In the genomic region with DNA sequence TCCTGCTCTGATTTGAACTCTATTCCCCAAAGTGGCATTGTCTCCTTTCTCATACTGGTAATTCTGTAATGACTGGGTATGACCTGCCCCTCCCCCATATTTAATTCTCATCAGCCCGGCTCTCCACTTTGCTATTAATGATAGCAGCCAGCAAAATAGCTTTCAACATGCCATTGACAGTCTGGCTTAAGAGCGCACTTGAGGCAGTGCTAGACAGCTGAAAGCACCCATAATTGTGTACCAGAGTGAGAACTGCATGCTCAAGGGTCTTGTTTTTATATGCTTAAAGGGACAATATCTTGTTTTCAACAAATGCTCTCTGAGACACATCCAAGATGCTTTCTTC, we compare ENCODE assay signal across 10 mouse cellular contexts. TPM values are rescaled to one million over a fixed set of nuclear protein-coding genes. Genes with fewer than 3 reads are reported as not detected.
DNase-seq lines count a peak whose midpoint lies in the region; ATAC-seq and TF ChIP-seq lines count a peak whose summit lies in the region.
"Had no signal": no experiment of that assay in that cellular context is flagged by ENCODE, and none has a peak within 500 bp of the region (broad histone marks: within the 10 kb centered on the region; RNA-seq: fewer than 3 reads in every experiment).

No protein-coding gene starts in this region.

- H3K27ac ChIP-seq in intestine, postnatal 0 days (ENCODE audit: low read depth, low read length) = peak overlapping the region; percentile 64; the same call in 1 of the 2 replicates
- no peak overlapping the region for H3K27ac ChIP-seq in intestine, embryonic 15.5 days
- no peak overlapping the region for H3K27ac ChIP-seq in embryonic facial prominence, embryonic 13.5 days
- peak overlapping the region; percentile 57 for H3K27ac ChIP-seq in forebrain, embryonic 15.5 days (replicated peaks)
- no peak overlapping the region for H3K27ac ChIP-seq in midbrain, embryonic 15.5 days

- ATAC-seq in intestine, postnatal 0 days = no peak
- ATAC-seq in intestine, embryonic 15.5 days = no peak
- no peak for ATAC-seq in embryonic facial prominence, embryonic 13.5 days (ENCODE audit: insufficient number of reproducible peaks, insufficient read depth, low FRiP score, low TSS enrichment, low read depth)
- ATAC-seq in forebrain, embryonic 15.5 days (replicated peaks) = peak; percentile 62
- no peak for ATAC-seq in midbrain, embryonic 15.5 days (replicated peaks)

- no peaks in the 10 kb centered on the region for H3K9me3 ChIP-seq in intestine, postnatal 0 days (ENCODE audit: control insufficient read depth)
- H3K9me3 ChIP-seq in intestine, embryonic 15.5 days = no peaks in the 10 kb centered on the region
- H3K9me3 ChIP-seq in embryonic facial prominence, embryonic 13.5 days = no peaks in the 10 kb centered on the region
- no peaks in the 10 kb centered on the region for H3K9me3 ChIP-seq in forebrain, embryonic 15.5 days
- no peaks in the 10 kb centered on the region for H3K9me3 ChIP-seq in midbrain, embryonic 15.5 days

- TF ChIP-seq CTCF in intestine, postnatal 0 days (IDR thresholded peaks at IDR 0.05; ENCODE audit: low read depth) = no peak

- no peaks in the 10 kb centered on the region for H3K27me3 ChIP-seq in intestine, postnatal 0 days (replicated peaks; ENCODE audit: control insufficient read depth, insufficient read depth, low read length)
- no peaks in the 10 kb centered on the region for H3K27me3 ChIP-seq in intestine, embryonic 15.5 days (replicated peaks)
- H3K27me3 ChIP-seq in embryonic facial prominence, embryonic 13.5 days = no peaks in the 10 kb centered on the region
- no peaks in the 10 kb centered on the region for H3K27me3 ChIP-seq in forebrain, embryonic 15.5 days
- no peaks in the 10 kb centered on the region for H3K27me3 ChIP-seq in midbrain, embryonic 15.5 days (replicated peaks)

- H3K36me3 ChIP-seq in intestine, postnatal 0 days (ENCODE audit: control insufficient read depth, insufficient read depth) = peaks cover 51% of the 10 kb centered on the region; the same call in 1 of the 2 replicates
- peaks cover 3% of the 10 kb centered on the region; the same call in 1 of the 2 replicates for H3K36me3 ChIP-seq in intestine, embryonic 15.5 days
- H3K36me3 ChIP-seq in embryonic facial prominence, embryonic 13.5 days = peaks cover 64% of the 10 kb centered on the region
- H3K36me3 ChIP-seq in forebrain, embryonic 15.5 days = no peaks in the 10 kb centered on the region
- H3K36me3 ChIP-seq in midbrain, embryonic 15.5 days (replicated peaks) = no peaks in the 10 kb centered on the region

- peaks cover 44% of the 10 kb centered on the region for H3K4me1 ChIP-seq in intestine, postnatal 0 days (replicated peaks; ENCODE audit: control insufficient read depth, insufficient read depth, low read length)
- H3K4me1 ChIP-seq in intestine, embryonic 15.5 days (replicated peaks) = peaks cover 77% of the 10 kb centered on the region
- peaks cover 99% of the 10 kb centered on the region for H3K4me1 ChIP-seq in embryonic facial prominence, embryonic 13.5 days
- H3K4me1 ChIP-seq in forebrain, embryonic 15.5 days = peaks cover 100% of the 10 kb centered on the region
- peaks cover 98% of the 10 kb centered on the region for H3K4me1 ChIP-seq in midbrain, embryonic 15.5 days

- no peak overlapping the region for H3K9ac ChIP-seq in intestine, postnatal 0 days (ENCODE audit: low read depth, low read length)
- no peak overlapping the region for H3K9ac ChIP-seq in intestine, embryonic 15.5 days
- peak overlapping the region; percentile 11; the same call in 1 of the 2 replicates for H3K9ac ChIP-seq in embryonic facial prominence, embryonic 13.5 days
- no peak overlapping the region for H3K9ac ChIP-seq in forebrain, embryonic 15.5 days (replicated peaks)
- H3K9ac ChIP-seq in midbrain, embryonic 15.5 days = no peak overlapping the region

- no peak for DNase-seq in ovary, postnatal 14 days (ENCODE audit: low spot score)
- no peak for DNase-seq in layer of hippocampus, adult 18-20 months (ENCODE audit: low spot score in 2 of 2)
- DNase-seq: adrenal gland, postnatal 14 days; kidney, postnatal 14 days; thymus, postnatal 14 days had no signal

- H3K4me3 ChIP-seq in intestine, postnatal 0 days (ENCODE audit: low read depth, low read length) = no peak overlapping the region
- no peak overlapping the region for H3K4me3 ChIP-seq in intestine, embryonic 15.5 days (replicated peaks)
- H3K4me3 ChIP-seq in embryonic facial prominence, embryonic 13.5 days = no peak overlapping the region
- no peak overlapping the region for H3K4me3 ChIP-seq in forebrain, embryonic 15.5 days
- H3K4me3 ChIP-seq in midbrain, embryonic 15.5 days = no peak overlapping the region

- H3K4me2 ChIP-seq in intestine, postnatal 0 days (replicated peaks; ENCODE audit: low read depth) = no peak overlapping the region
- H3K4me2 ChIP-seq in intestine, embryonic 15.5 days (replicated peaks) = no peak overlapping the region
- H3K4me2 ChIP-seq in embryonic facial prominence, embryonic 13.5 days = peak overlapping the region; percentile 27; the same call in 1 of the 2 replicates
- H3K4me2 ChIP-seq in forebrain, embryonic 15.5 days (replicated peaks) = peak overlapping the region; percentile 25
- peak overlapping the region; percentile 79 for H3K4me2 ChIP-seq in midbrain, embryonic 15.5 days

- WGBS in intestine, postnatal 0 days = 69% methylated on average over 2 of the region's 2 CpGs
- 61% methylated on average over 2 of the region's 2 CpGs for WGBS in intestine, embryonic 15.5 days
- 55% methylated on average over 2 of the region's 2 CpGs for WGBS in embryonic facial prominence, embryonic 13.5 days
- WGBS in forebrain, embryonic 15.5 days = 8% methylated on average over 2 of the region's 2 CpGs
- WGBS in midbrain, embryonic 15.5 days = 14% methylated on average over 2 of the region's 2 CpGs

RNA-seq across cellular contexts. Expression of a gene that starts 8.9 kb away (rescaled TPM):
- polyA plus RNA-seq in intestine, postnatal 0 days (2015; fragmentation: Nextera tagmentation; extraction: Ambion mirVana) = 24.3 and 28.6 TPM in 2 replicates
- polyA plus RNA-seq in intestine, embryonic 15.5 days (2015; fragmentation: Nextera tagmentation; extraction: Ambion mirVana) = 18.6 and 20.3 TPM in 2 replicates
- 38.9 and 39.5 TPM in 2 replicates for polyA plus RNA-seq in embryonic facial prominence, embryonic 13.5 days (2015; fragmentation: Nextera tagmentation; extraction: Ambion mirVana)
- polyA plus RNA-seq in forebrain, embryonic 15.5 days (2015; fragmentation: Nextera tagmentation; extraction: Ambion mirVana) = 39.9 and 40.9 TPM in 2 replicates
- polyA plus RNA-seq in midbrain, embryonic 15.5 days (2015; fragmentation: Nextera tagmentation; extraction: Ambion mirVana) = 34.9 and 39.1 TPM in 2 replicates
- total RNA-seq in layer of hippocampus, adult 18-20 months (2021) = 10 to 100 TPM; 58.1 to 59.7 TPM

Comparison
In these comparisons a context has a peak if more than half of its experiments do, and no peak if none do; other contexts are left out.
1. H3K27ac ChIP-seq: peak in intestine, postnatal 0 days (single experiment) and forebrain, embryonic 15.5 days (single experiment); none in intestine, embryonic 15.5 days (single experiment), embryonic facial prominence, embryonic 13.5 days (single experiment) and midbrain, embryonic 15.5 days (single experiment).
2. H3K4me2 ChIP-seq: peak in embryonic facial prominence, embryonic 13.5 days (single experiment), forebrain, embryonic 15.5 days (single experiment) and midbrain, embryonic 15.5 days (single experiment); none in intestine, postnatal 0 days (single experiment) and intestine, embryonic 15.5 days (single experiment).